Mouse (Mus musculus) spleen, adult 2 months (tissue): Measurements from ENCODE around the gene Adam1b.

ENCODE experiments used
- CTCF ChIP-seq: fragments of 200-500 bp; IDR thresholded peaks from 2 replicates; pipeline ENCODE4 v1.5.1; 2011; ENCODE audit warnings: mild to moderate bottlenecking, inconsistent platforms; ENCODE audit not compliant: insufficient read depth, insufficient read length, insufficient replicate concordance; ENCODE audit errors: extremely low read depth
- POLR2A ChIP-seq: fragments of 200-500 bp; IDR thresholded peaks from 2 replicates; pipeline ENCODE4 v1.6.1; 2011; ENCODE audit warnings: low read depth, low read length, inconsistent platforms

- no peak for TF ChIP-seq CTCF
- no peak for TF ChIP-seq POLR2A
Observed at GRCm38 (mm10) chr5:121544910-121545792, 41.9 kb upstream of the Adam1b start, which contains the start of the genes Adam1a and Gm42878.
